Mouse (Mus musculus) hindbrain, embryonic 13.5 days (tissue): Measurements from ENCODE around the gene Ankrd11. TPM values are rescaled to one million over a fixed set of nuclear protein-coding genes. Genes with fewer than 3 reads are reported as not detected.
"Not testable (repeated sequence)": the region's sequence is repeated elsewhere in the genome, so short reads cannot be mapped to it uniquely, and the experiment has no call there.

ENCODE experiments used
- ATAC-seq: fragments of 200-750 bp; cut with Nextera tagmentation; 2 replicates; pipeline ENCODE4 v1.8.0; 2017; ENCODE audit warnings: moderate TSS enrichment; ENCODE audit not compliant: low FRiP score
- H3K27ac ChIP-seq: fragments of 300-500 bp; sonication (generic); 2 replicates; pipeline ENCODE4 v1.5.1; 2015; ENCODE audit warnings: inconsistent platforms, mild to moderate bottlenecking, moderate library complexity
- H3K27me3 ChIP-seq: fragments of 300-500 bp; sonication (generic); 2 replicates; pipeline ENCODE4 v1.6.1; 2015; ENCODE audit warnings: mild to moderate bottlenecking, inconsistent platforms
- H3K36me3 ChIP-seq: fragments of 300-500 bp; sonication (generic); 2 replicates; pipeline ENCODE4 v1.6.1; 2015; ENCODE audit warnings: mild to moderate bottlenecking, inconsistent platforms
- H3K4me1 ChIP-seq: fragments of 300-500 bp; sonication (generic); replicated peaks from 2 replicates; pipeline ENCODE4 v1.6.1; 2015; ENCODE audit warnings: inconsistent platforms
- H3K4me2 ChIP-seq: fragments of 300-500 bp; sonication (generic); 2 replicates; pipeline ENCODE4 v1.6.1; 2015; ENCODE audit warnings: inconsistent platforms, mild to moderate bottlenecking, moderate library complexity
- H3K4me3 ChIP-seq: fragments of 300-500 bp; sonication (generic); 2 replicates; pipeline ENCODE4 v1.5.1; 2015; ENCODE audit warnings: mild to moderate bottlenecking, inconsistent platforms
- H3K9ac ChIP-seq: fragments of 300-500 bp; sonication (generic); 2 replicates; pipeline ENCODE4 v1.6.1; 2015; ENCODE audit warnings: mild to moderate bottlenecking, inconsistent platforms
- H3K9me3 ChIP-seq: fragments of 300-500 bp; sonication (generic); 2 replicates; pipeline ENCODE4 v1.6.1; 2016; ENCODE audit warnings: inconsistent platforms
- WGBS: fragments of 180-500 bp; shearing (Covaris S2); methylation state at CpG from one replicate; pipeline ENCODE4 v1.1.7; 2015; 5-methylcytosine and 5-hydroxymethylcytosine counted together
- polyA plus RNA-seq: library from polyadenylated mRNA; unstranded; fragments of >200 nt; fragmentation: Nextera tagmentation; extraction: Ambion mirVana; gene quantifications from 2 replicates; pipeline ENCODE4 v1.2.1, GENCODE M21; 2015

The Ankrd11 gene
- polyA plus RNA-seq, 1 experiment from 2014 or later: 29.9 TPM

DNA sequence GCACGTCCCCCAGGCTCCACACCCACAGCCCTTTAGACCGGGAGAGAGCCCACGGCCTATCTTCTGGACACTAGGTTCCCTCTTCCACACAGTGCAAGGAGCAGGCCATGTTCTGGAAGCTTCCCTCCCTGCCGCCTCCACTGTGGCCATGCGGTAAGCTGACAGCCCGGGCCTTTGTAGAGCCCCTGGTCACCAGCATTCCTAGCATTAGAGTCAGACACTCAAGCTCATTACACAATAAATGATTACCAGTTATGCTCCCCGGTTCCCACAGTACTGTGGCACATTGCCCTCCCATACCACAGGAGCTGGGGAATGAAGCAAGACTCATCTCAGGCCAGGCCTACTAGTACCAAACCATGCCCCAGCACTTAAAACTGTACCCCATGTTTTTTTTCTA is 6.3 kb upstream of the Ankrd11 start:
- H3K4me1 ChIP-seq: peaks cover 10% of the 10 kb centered on the region
- 93% methylated on average over 7 of the region's 7 CpGs for WGBS
- H3K4me2 ChIP-seq: no peak overlapping the region
- H3K4me3 ChIP-seq: no peak overlapping the region
- no peaks in the 10 kb centered on the region for H3K9me3 ChIP-seq
- no peak for ATAC-seq
- no peak overlapping the region for H3K9ac ChIP-seq
- no peaks in the 10 kb centered on the region for H3K27me3 ChIP-seq
- H3K36me3 ChIP-seq: no peaks in the 10 kb centered on the region; the same call in 1 of the 2 replicates
- H3K27ac ChIP-seq: no peak overlapping the region

DNA sequence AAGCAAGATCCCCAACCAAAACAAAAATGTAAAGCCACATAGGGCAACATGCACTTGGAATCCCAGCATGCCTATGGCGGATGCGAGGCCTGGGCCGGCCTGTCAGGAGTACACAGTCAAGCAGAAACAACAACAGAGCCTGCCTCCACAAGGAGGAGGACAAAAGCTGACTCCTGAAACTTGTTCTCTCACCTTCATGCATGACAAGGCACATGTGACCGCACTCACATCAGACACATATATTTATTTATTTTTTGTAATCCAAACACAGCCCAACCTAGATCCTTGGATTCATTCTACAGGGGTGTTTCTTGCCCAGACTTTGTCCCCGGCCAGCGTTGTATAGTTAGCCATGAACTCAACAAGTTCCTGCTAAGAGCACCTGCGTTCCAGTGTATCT is 5.8 kb upstream of the Ankrd11 start:
- Histone ChIP-seq H3K27ac (no peak overlapping the region), H3K4me1 (peaks cover 14% of the 10 kb centered on the region), H3K36me3 (no peaks in the 10 kb centered on the region; the same call in 1 of the 2 replicates), H3K9me3 (no peaks in the 10 kb centered on the region), H3K9ac (no peak overlapping the region), H3K4me2 (no peak overlapping the region), H3K4me3 (no peak overlapping the region), H3K27me3 (no peaks in the 10 kb centered on the region)
- ATAC-seq: no peak
- 86% methylated on average over 7 of the region's 7 CpGs for WGBS

DNA sequence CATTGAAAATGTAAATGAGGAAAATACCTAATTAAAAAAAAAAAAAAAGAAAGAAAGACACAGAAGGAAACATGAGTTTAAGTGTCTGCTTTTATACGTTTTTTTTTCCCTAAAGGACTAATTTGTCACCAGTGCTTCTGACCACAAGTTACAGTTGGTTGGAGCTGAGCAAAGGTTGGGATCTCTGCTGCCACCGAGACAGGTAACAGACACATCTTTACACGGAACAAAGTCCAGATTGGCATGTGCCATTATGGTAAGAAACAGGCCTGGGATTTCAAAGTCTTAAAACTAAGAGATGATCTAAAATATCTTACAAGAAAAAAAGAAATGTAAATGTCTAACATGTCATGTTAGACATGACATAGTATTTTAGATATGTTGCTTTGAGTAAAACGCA is 4.6 kb upstream of the Ankrd11 start:
- H3K9ac ChIP-seq: no peak overlapping the region
- 84% methylated on average over 4 of the region's 4 CpGs for WGBS
- no peak overlapping the region for H3K4me2 ChIP-seq
- no peak overlapping the region for H3K27ac ChIP-seq
- H3K9me3 ChIP-seq: no peaks in the 10 kb centered on the region
- H3K27me3 ChIP-seq: no peaks in the 10 kb centered on the region
- no peak overlapping the region for H3K4me3 ChIP-seq
- peaks cover 14% of the 10 kb centered on the region for H3K4me1 ChIP-seq
- no peaks in the 10 kb centered on the region; the same call in 1 of the 2 replicates for H3K36me3 ChIP-seq
- ATAC-seq: no peak

DNA sequence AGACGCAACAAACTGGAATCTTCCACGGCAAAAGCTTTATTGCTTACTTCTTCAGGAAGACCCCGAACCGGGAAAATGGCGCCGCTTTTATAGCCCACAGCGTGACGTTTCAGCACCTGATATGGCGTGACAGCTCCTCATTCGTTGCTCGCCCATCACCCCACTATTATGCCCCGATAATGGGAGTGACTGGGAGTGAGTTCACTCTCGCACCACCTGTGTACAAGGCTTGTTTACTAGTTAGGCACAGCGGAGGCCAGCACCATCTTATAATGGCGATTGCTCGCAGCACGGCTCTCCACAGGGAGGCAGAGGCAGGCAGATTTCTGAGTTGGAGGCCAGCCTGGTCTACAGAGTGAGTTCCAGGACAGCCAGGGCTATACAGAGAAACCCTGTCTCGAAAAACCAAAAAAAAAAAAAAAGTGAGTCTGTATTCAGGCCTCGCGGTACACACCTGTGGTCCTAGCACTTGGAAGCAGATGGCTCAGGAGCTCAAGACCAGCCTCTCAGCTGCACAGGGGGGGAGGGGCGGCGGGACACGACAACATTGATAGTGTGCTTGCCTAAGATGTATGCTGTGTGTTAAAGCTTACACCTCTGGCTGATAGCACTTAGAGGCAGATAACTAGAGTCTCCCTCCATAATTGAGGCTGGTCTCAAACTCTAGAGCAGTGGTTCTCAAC is 2.8 kb upstream of the Ankrd11 start:
- not testable (repeated sequence) for H3K27me3 ChIP-seq, H3K9ac ChIP-seq, H3K27ac ChIP-seq, H3K9me3 ChIP-seq, H3K4me3 ChIP-seq, H3K36me3 ChIP-seq, ATAC-seq, H3K4me2 ChIP-seq
- WGBS: 95% methylated on average over 23 of the region's 23 CpGs
- peaks cover 26% of the 10 kb centered on the region for H3K4me1 ChIP-seq

DNA sequence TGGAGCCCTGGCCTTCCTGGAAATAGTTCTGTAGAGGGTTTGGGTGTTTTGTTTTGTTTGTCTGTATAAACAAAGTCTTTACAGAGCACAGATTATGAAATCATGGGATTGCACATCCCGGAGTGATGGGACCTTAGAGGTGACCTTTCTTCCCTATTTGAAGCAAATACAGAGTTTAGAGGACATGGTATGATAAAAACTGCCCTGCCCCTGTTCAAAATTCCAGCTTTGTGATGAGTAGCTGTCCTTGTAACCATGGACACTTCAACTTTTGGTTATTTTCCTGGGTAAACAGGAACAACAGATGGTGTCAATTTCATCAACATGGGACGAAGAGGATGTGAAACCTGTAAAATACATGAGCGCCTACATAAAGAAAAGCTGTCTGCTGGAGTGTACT is 1.9 kb upstream of the Ankrd11 start:
- no peak overlapping the region for H3K27ac ChIP-seq
- H3K4me2 ChIP-seq: peak overlapping the region; percentile 77
- H3K9me3 ChIP-seq: no peaks in the 10 kb centered on the region
- 93% methylated on average over 3 of the region's 3 CpGs for WGBS
- peaks cover 35% of the 10 kb centered on the region for H3K4me1 ChIP-seq
- ATAC-seq: no peak
- no peaks in the 10 kb centered on the region; the same call in 1 of the 2 replicates for H3K36me3 ChIP-seq
- H3K4me3 ChIP-seq: no peak overlapping the region
- no peak overlapping the region for H3K9ac ChIP-seq
- H3K27me3 ChIP-seq: no peaks in the 10 kb centered on the region

DNA sequence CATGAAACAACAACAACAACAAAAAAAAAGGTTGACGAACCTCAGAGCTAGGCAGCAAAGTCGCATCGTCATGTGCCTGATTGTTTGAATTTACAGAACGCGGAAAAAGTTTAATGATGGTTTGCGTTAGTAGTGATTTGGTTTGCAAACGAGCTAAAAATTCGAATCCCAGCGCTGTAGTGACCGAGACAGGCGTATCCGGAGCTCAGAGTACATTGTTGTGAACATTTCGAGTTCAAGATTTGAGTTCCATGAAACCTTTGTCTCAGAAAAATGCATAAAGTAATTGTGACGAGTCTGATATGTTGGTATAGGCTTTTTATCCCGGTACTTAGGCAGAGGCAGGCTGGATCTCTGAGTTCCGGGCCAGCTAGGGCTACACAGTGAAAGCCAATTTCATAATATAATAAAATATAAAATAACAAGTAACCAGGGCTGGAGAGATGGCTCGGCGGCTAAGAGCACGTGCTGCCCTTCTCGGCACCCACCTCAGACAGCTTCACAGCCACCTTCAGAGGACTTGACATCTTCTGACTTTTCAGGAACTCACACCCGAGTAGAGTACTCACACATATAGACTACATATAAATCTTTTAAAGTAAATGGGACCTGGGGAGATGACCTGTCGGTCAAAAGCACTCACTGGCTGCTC is 1.0 kb upstream of the Ankrd11 start:
- Histone ChIP-seq H3K4me2 (peak overlapping the region; percentile 77), H3K4me1 (peaks cover 42% of the 10 kb centered on the region), H3K27ac (peak overlapping the region; percentile 97), H3K9ac (peak overlapping the region; percentile 83), H3K36me3 (no peaks in the 10 kb centered on the region; the same call in 1 of the 2 replicates), H3K9me3 (no peaks in the 10 kb centered on the region), H3K27me3 (no peaks in the 10 kb centered on the region), H3K4me3 (peak overlapping the region; percentile 100)
- 22% methylated on average over 22 of the region's 22 CpGs for WGBS
- no peak for ATAC-seq

DNA sequence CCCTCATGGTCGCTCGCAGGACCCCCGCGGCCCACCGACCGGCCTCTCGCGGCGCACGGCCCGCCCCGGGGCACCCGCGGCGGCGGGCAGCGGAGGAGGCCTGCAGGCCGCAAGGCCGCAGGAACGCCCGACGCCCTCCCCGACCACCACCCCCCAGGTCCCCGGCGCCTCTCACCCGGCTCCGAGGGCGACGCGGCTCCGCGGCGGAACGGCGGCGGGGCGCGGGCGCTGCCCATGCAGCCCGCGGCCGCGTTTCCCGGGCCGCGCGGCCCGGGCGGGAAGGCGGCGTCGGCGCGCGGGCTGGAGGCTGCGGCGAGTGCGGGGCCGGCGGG is 337 bp downstream of the Ankrd11 start:
- H3K27ac ChIP-seq: peak overlapping the region; percentile 97
- no peaks in the 10 kb centered on the region for H3K9me3 ChIP-seq
- H3K4me3 ChIP-seq: peak overlapping the region; percentile 100
- peak overlapping the region; percentile 100 for H3K9ac ChIP-seq
- peak overlapping the region; percentile 71 for H3K4me2 ChIP-seq
- ATAC-seq: peak; percentile 7; the same call in 1 of the 2 replicates
- WGBS: under 1% methylated on average over 40 of the region's 60 CpGs
- H3K4me1 ChIP-seq: peaks cover 49% of the 10 kb centered on the region
- no peaks in the 10 kb centered on the region for H3K27me3 ChIP-seq
- H3K36me3 ChIP-seq: no peaks in the 10 kb centered on the region; the same call in 1 of the 2 replicates

DNA sequence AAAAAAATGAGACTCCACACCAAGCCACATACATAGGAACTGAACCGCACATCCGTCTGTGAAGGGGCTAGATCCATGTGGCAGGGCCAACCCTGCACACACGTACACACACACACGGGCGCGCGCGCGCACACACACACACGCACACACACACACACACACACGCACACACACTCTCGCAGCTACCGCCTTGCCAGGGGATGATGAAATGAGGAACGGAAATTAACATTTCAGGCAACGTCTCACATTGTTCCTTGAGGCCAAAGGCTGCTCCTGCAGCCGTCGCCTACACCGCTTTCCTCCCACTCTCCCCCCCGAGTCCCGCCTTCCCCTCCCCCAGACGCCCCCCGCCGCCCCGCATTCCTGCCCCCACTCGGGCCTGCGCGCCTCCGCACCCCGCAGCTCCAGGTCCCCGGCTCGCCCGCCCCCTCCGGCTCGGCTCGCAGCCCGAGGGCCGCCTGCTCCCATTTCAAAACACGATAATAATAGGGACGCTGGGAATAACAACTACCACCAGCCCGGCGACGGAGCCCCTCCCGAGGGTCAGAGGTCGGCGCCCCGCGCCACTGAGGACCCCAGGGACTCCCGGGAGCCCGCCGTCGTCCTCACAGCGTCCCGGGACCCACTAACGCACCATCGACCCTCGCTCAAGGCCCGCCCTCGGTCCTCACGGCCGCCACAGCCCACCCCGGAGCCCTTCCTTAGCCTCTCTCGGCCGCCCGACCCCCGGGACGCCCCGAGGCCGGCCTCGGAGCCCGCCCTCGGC is 886 bp downstream of the Ankrd11 start:
- ATAC-seq: 0 out of 2 replicates have a peak, but pooled peaks have one; percentile 0
- Histone ChIP-seq H3K27me3 (no peaks in the 10 kb centered on the region), H3K4me1 (peaks cover 50% of the 10 kb centered on the region), H3K27ac (peak overlapping the region; percentile 97), H3K4me2 (peak overlapping the region; percentile 71), H3K9me3 (no peaks in the 10 kb centered on the region), H3K4me3 (peak overlapping the region; percentile 100), H3K36me3 (no peaks in the 10 kb centered on the region; the same call in 1 of the 2 replicates), H3K9ac (peak overlapping the region; percentile 100)
- WGBS: under 1% methylated on average over 66 of the region's 71 CpGs

DNA sequence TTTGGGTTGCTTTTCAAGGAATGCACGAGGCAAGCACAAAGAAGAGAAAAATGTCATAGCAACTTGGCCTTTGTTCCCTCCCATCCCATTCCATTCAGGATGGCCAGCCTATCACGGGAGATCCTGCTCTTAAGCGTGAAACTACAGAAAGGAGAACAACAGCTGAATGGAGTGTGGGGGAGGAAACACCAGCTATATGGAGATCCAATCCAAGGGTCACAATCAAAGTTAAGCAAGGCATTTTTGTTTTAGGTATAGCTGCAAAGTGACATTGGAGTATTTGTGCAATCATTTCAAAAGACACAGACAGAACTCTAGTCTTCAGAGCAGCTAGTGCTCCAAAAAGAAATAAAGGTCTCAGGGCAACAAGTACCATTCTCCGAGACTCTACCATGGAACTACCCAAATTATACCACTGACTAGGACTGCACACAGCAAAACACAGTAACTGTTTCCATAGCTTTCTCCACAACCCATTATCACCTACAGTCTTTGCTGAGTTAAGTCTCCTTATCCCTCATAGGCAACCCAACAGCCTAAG is 1.9 kb downstream of the Ankrd11 start:
- Histone ChIP-seq H3K4me2 (peak overlapping the region; percentile 71), H3K36me3 (no peaks in the 10 kb centered on the region), H3K4me1 (peaks cover 56% of the 10 kb centered on the region), H3K27me3 (no peaks in the 10 kb centered on the region), H3K9me3 (no peaks in the 10 kb centered on the region), H3K4me3 (peak overlapping the region; percentile 100), H3K27ac (peak overlapping the region; percentile 97; the same call in 1 of the 2 replicates), H3K9ac (peak overlapping the region; percentile 100)
- 4% methylated on average over 4 of the region's 4 CpGs for WGBS
- no peak for ATAC-seq

DNA sequence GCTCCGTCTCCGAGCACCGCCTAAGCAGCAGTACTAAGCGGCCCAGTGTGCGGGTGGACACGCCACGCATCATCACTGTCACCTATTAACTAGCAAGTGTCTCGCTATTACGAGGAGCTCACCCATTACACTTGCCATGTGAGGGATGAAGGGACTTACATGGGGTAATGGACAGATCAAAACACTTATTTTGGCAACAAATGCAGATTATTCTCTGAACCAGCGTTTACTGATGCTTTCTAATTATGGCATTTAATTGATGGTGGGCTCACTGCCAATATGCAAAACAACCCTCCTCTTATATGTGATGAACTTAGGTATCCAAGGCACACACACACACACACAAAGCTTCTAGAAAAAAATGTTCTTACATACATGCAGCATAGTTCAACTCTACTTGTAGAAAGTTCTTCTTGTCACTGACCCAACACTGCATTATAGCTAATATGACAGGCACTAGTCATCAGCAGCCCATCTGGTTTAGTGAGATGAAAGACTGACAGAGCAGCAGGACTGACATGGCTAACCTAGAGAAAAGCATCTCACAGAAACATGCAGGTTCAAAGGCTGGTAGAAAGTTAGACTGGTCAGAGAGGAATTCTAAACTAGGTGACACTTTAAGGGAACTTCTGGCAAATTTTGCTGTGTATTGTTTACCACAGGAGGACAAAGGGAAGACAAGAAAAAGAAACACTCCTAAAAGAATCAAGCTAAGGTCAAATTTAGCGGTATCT is 2.5 kb downstream of the Ankrd11 start:
- WGBS: 34% methylated on average over 11 of the region's 11 CpGs
- Histone ChIP-seq H3K9me3 (no peaks in the 10 kb centered on the region), H3K4me3 (peak overlapping the region; percentile 100), H3K4me2 (peak overlapping the region; percentile 71), H3K9ac (0 out of 2 replicates have a peak overlapping the region, but pooled peaks have one; percentile 19), H3K4me1 (peaks cover 56% of the 10 kb centered on the region), H3K27me3 (no peaks in the 10 kb centered on the region), H3K27ac (0 out of 2 replicates have a peak overlapping the region, but pooled peaks have one; percentile 97), H3K36me3 (no peaks in the 10 kb centered on the region)
- no peak for ATAC-seq

DNA sequence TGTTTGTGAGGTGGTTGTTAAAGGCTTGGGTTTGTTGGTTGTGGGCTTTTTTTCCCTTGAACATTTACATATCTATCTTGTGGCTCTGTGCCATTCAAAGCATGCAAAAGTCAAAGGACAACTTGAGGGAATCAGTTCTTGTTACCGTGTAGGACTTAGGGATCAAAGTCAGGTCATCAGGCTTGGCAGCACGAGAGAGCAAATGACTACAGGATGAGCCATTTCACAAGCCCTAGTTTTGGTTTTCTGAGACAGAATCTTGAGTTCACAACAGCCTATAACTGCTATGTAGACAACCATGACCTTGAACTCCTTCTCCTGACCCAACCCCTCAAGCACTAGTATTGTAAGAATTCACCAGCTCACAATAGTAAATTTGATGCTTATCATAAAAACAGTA is 3.7 kb downstream of the Ankrd11 start:
- H3K27ac ChIP-seq: no peak overlapping the region
- no peaks in the 10 kb centered on the region for H3K9me3 ChIP-seq
- no peak for ATAC-seq
- WGBS: 51% methylated on average over 2 of the region's 2 CpGs
- peaks cover 53% of the 10 kb centered on the region for H3K4me1 ChIP-seq
- no peak overlapping the region for H3K4me3 ChIP-seq
- H3K4me2 ChIP-seq: no peak overlapping the region
- no peak overlapping the region for H3K9ac ChIP-seq
- no peaks in the 10 kb centered on the region for H3K27me3 ChIP-seq
- H3K36me3 ChIP-seq: no peaks in the 10 kb centered on the region
